Mouse (Mus musculus) spleen, postnatal 10 days (tissue): ENCODE measurements around the gene Fam207a.
A peak's percentile ranks its signal among the peaks of the same experiment; 100 is the strongest.

Experiments
- DNase-seq, 2 experiments: peaks; one replicate each; pipeline ENCODE4 v3.0.0; 2021 to 2022; ENCODE audit warnings: low spot score in 2 of 2

The Fam207a gene

GRCm38 (mm10) chr10:77531026-77532019 lies 15.7 kb upstream of the Fam207a start:
- no peak for DNase-seq

GRCm38 (mm10) chr10:77530140-77530539 lies 14.6 kb upstream of the Fam207a start, which contains the start of gene Itgb2:
Itgb2 (plus strand) TSS chr10:77530252.
- DNase-seq = peak in 1 of 2 experiments; percentile 73

- no peak for DNase-seq
Observed at GRCm38 (mm10) chr10:77528634-77529033, 13.0 kb upstream of the Fam207a start.

- DNase-seq = no peak
Observed at GRCm38 (mm10) chr10:77526488-77526887, 10.9 kb upstream of the Fam207a start.

DNA sequence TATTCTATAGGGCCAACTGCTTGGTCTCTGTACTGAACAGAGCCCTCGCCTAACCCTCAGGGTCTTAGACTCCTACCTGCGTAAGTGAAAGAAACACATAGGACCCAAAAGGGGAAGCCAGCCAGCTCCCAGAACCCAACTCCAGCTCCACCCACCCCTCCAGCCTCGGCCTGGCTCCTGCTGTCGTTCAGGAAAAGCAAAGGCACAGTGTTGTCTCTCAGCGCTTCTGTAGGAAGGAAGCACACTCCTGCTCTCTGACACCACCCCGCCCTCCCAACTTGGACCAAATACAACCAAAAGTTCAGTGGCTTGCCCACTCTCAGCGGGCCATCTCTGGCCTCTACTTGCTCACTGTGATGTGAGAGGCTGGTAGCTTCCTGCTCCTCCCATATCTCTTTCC lies 7.7 kb upstream of the Fam207a start:
- DNase-seq = no peak

GRCm38 (mm10) chr10:77522746-77523145 lies 7.2 kb upstream of the Fam207a start:
- no peak for DNase-seq

GRCm38 (mm10) chr10:77522021-77522731 lies 6.6 kb upstream of the Fam207a start:
- DNase-seq = peak in 1 of 2 experiments; percentile 53

DNA sequence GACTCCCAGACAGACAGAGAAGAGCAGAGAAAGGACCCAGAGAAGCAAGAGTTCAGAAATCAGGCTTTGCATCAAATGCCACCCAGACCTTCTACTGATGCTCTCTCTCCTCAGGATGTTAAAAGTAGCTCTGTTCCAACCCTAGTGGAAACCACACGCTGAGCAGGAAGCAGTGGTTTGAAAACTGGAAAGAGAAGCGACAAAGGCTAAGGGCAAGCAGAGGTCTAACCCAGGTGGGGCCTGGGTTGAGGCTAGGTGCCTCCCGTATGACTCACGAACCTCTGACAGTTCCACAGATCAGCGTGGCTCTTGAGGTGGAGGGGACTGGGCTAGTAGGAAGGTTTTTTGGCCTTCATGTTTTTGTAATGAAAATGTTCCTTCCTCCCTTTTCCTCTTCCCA lies 4.9 kb upstream of the Fam207a start:
- no peak for DNase-seq

DNA sequence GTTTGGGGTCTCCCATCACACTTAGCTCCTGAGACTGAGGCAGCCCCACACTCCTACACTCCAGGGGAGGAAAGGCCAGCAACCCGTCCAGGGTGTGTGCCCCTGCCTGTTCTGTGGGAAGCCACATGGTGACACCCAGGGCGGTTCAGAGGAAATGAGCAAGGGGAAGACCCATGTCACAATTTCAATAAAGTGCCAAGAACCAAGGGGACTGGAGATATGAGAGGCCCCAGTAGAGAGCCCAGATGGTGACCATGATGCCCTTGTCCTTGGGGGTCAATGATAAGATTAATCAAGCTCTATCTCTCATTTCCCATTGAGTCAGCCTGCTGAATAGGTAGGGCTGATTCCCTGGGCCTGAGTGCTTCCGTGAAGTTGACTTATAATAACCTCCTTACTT lies 3.6 kb upstream of the Fam207a start:
- no peak for DNase-seq

DNA sequence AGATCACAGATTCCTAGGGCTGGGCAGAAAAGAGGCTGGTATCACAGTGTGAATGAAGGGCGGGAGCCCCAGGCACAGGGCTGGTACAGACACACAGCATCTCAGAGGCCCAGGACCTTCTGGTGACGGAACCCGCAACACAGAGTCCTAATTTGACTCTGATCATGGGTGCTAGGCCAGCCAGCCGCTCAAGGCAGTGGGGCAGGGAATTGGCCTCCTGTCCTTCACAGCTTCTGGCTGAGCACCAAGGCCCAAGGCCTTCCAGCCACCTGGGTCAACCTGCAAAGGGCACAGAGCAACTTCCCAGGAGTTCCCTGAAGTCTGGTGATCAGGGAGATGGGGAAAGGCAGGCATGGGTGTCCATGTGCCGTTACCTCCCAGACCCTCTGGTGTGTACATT lies 2.2 kb upstream of the Fam207a start:
- no peak for DNase-seq

DNA sequence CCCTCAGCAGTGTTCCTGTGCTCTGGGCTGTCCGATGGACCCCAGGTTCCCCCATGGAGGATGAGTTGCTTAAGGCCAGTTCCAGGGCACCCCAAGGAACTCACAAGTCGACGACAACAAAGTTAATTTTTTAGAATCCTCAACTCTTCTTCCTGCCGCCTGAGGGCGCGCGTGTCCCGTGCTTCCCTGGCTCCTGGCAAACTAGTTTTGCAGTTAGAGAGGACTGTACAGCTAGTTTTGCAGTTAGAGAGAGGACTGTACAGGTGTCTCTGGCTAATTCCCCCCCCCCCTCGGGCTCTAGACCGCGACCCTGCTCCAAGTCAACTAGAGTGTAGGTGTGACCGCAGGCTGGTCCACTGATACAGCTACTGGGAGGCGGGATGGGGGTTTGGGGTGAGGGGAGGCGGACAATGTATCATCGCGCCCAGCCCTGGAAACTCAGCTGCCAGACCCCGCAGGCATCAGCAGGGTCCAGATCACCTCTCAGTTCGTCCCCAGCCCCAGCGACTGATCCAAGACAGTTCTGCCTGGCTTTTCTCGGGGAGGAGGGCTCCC lies 1.6 kb upstream of the Fam207a start:
- DNase-seq = peak; percentile 61 to 84

DNA sequence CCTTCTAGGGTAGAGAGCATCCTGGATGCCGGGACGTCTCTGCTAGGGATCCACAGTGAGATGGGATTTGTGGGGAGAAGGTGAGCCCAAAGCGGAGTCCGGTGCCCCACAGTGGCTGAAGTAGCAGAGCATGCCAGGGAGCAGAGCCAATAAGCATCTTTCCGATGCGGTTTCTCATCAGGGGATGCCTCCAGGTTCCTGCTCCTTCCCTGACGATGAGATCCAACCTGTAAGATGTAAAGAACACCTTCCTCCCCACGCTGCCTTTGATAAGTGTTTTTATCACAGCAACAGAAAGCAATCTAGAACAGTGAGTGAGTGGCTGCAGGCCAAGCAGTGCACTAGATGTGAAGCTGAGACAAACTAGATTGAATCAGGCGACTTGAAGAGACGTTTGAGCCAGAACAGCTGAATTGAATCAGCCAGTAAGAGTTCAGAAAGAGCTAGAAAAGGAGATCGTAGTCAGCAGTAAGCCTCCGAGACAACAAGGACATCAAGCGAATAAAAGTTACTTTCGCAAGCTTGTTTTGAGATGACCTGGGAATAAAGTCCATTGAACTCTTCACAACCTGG lies 880 bp upstream of the Fam207a start:
- DNase-seq = no peak

DNA sequence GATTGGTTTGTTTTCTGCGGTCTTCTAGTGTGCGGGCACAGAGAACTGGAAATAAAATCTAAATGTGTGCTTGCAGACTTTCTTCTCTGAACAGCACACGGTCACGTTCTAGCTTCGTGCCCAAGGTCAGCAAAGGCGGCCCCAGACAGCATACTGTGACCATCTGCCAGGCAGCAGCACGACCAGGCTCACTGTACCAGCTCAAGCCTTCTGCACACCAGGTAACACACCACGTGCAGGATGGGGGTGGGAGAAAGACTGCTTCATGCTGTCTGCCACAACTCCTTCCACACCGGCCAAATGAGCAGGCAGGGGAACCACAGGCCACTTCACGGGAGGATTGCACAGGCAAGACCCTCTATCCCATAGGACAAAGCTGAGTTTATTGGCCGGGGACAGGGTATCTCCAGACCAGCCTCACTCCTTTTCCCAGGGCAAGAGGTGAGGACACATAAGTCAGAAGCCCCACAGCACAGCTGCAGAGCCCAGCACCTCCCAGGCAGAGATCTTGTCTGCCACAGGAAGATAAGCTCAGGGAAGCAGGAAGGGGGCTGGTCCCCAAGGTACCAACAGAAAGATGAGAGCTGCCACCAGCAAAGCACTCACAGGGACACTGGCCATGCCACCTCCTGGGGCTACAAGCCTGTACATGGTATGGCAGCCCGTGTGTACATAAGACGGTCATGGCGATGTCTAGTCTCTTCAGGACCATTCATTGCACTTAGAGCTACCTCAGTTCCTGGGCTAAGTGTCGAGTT lies 5.2 kb downstream of the Fam207a start:
- no peak for DNase-seq

GRCm38 (mm10) chr10:77509403-77510187 lies 6.0 kb downstream of the Fam207a start:
- DNase-seq = peak; percentile 67 to 87

- no peak for DNase-seq
Observed at GRCm38 (mm10) chr10:77508744-77509143, 6.8 kb downstream of the Fam207a start.

GRCm38 (mm10) chr10:77507779-77508178 lies 7.8 kb downstream of the Fam207a start:
- no peak for DNase-seq

DNA sequence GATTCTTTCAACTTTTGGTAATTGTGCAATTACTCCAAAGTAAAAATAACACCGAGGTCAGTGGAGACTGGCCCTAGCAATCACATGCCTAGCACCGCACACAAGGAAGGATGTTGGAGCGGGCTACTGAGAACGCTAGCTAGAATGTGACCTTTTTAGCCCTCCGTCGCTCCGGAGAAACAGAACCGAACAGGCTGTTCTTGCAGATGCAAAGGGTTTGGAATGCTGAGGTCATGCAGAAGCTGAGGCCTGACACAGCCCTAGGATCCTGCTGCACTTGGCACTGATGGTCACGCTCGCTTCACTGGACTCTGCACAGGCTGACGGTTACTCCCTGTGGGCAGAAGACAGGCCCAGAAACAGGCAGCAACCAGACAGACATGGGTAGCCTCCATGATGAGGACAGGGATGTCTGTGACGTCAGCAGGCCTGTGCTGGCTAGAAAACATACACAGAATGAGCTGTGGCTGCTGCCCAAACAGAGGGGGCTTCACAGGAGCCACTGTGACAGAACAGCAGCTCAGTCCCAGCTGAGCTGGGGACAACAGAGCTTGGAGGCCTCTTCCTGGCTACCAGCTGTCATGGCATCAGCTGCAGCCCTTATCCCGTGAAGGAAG lies 8.5 kb downstream of the Fam207a start:
- DNase-seq = no peak

GRCm38 (mm10) chr10:77506526-77506925 lies 9.1 kb downstream of the Fam207a start:
- DNase-seq = no peak

DNA sequence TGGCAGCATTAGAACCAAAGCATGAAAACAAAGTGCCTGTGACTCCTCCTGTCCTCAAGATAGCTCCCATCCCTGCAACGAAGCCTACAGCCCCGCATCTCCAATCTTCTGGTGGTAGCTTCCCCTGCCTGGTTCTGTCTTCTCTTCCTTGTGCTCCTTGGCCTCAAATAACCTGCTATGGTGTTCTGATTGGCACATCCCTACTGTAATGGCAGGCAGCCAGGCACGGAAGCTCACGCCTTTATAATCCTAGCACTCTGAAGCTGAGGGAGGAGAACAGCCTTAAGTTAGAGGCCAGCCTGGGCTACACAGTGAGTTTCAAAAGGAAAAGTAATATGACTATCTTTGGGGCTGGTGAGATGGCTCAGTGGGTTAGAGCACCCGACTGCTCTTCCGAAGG lies 11.4 kb downstream of the Fam207a start:
- DNase-seq = no peak
